Mouse (Mus musculus): ENCODE measurements around the gene Nectin1.

Gene Nectin1

DNA sequence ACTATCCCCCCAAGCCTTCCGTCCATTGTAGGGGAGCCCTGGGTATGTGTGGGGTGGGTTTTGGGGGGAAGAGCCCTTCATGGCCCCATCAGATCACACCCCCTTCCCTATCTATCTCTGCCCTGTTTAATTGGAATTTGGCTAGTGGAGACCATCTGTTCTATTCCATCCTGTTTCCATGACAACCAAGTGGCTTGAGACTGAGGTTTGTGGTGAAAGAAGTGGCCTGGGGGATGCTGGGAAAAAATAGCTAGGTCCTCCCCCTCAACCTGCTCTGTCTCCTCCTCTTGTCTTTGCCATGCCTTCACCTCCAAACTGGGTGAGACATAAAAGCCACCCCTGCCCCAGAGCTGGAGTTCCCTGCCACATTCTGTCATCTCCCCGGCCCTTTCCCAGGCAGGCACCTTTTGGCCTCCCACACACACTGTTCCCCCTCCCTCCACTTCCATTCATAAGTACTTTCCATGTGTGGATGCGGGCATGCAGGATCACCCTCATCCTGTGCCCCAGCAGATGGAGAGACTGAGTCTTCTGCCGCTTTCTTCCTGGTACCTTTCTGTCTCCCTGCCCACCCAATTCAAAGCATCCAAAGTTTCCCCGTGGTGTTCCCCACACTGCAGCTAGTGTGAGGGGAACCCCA is 17.5 kb downstream of the Nectin1 start:
- DNase-seq (ENCODE audit: extremely low spot score, low spot score): no peak

DNA sequence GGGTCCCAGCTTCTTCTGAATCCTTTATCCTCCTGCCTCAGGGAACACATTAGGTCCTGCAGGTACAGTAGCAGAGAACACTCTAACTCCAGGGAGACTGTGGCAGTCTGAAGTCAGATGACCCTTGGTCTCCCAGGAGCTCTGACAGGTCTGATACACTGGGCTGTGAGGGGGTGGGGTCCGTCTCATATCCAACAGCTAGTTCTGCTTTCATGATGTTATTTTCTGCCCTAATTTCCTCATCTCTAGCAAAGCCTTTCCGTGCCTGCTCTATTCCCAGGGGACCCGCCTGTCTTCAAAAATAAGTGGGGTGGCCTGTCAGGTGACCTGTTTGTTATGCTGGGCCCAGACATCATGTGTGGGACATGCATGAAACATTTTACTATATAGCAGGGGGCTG is 18.2 kb downstream of the Nectin1 start:
- DNase-seq (ENCODE audit: extremely low spot score, low spot score): no peak

DNA sequence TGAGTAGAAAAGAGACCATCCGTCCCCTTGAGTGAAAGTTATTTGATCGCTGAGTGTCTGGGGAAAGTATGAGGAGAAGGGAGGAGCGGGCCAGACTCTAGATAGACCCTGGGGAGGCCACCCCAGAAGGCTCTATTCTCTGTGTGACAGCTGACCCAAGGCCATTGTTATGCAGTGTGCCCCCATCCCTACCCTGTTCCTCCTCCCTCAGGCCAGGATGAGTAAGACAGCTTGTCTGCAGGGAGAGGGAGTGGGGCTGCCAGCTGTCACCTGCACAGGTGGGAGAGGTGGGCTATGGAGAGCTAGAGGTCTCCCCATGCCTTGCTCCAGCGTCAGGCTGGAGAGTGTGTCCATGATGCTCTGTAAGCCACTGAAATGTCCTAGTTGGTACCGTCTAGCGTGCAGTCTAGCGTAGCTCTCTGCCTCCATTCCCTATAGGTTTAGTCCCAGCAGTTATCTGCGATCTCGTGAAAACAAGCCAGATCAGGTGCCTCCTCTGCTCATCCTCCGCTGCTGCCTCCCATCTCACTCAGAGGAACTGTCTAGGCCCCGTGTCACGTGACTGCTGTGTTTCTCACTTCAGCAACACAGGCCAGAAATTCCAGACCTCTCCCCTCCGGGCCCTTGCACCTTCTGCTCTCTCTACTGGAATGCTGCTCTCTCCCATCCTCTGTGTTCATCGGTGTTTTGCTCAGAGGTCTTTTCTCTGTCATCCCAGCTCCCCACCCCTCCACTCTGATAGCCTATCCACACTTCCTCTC is 21.8 kb downstream of the Nectin1 start:
- no peak for DNase-seq (ENCODE audit: extremely low spot score, low spot score)

DNA sequence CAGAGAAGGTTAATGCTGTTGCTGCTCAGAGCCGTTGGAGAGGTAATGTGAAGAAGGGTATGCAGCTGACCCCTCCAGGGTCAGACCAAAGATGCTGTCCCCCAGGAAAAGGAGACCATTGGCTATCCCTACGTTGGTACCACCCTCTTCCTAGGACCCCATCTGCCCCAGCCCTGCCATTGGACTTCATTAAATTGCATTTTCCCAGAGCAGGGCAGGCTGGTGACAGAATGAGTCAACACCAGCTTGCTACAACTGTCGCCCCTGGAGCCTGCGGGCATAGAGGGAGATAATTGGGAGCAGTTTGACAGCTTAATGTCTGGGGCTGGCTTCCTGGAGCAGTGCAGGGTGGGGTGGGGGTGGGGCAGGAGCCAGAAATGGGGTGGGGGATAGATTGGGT is 25.0 kb downstream of the Nectin1 start:
- DNase-seq (ENCODE audit: extremely low spot score, low spot score): no peak

DNA sequence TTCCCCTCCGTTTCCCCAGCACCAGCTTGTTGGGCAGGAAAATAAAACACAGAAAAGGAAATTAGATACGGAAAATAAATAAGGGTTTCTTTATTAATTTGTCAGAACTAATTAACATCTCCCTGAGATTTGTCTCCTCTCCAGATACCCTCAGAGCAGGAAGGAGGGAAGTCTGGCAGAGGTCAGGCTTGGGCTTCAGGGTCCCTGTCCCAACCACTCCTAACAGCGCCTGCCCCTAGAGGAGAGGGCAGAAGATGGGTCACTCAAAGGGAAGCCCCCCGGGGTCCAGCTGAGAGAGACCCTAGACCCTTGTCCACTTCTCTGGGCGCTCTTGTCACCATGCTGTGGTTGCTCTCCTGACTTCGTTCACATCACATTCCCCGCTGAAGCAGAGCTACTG is 25.4 kb downstream of the Nectin1 start:
- no peak for DNase-seq (ENCODE audit: extremely low spot score, low spot score)

DNA sequence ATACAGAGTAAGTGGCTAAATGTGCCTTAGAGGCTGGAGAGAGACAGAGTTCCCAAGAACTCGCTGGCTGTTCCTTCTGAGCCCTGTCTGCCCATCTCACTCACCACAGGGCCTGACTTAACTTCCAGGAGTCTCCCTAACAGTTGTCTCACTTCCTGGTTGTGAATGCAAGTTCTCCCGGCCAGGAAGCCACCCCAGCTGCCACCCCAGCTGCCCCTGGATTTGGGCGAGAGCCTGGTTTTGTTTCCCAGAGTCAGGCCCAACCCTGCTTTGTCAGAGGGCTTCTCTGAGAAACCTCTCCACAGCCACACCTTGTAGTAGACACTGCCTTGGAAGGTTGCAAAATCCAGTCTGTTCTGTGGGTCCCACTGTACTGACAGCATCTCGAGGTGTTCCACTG is 26.2 kb downstream of the Nectin1 start:
- DNase-seq (ENCODE audit: extremely low spot score, low spot score): no peak

DNA sequence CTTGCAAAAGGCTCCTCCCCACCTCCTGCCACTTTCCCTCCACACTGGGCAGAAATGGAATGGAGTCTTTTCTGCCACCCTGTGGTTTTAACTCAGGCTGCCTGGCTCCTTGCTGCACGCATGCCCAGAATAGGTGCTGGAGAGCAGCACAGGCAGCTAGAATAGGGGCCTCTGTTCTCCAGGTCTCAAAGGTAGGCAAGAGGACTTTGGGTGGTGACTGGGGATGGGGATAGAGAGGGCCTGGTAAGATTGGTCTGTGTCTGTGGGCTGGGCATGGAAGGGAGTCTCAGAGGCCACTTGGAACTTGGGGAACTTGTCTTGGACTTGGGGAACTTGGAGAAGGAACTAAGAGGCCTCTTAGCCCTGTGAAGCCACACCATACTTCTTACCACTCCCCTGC is 27.3 kb downstream of the Nectin1 start:
- DNase-seq (ENCODE audit: extremely low spot score, low spot score): no peak

GRCm38 (mm10) chr9:43772460-43772859 is 28.7 kb downstream of the Nectin1 start:
- no peak for DNase-seq (ENCODE audit: extremely low spot score, low spot score)

DNA sequence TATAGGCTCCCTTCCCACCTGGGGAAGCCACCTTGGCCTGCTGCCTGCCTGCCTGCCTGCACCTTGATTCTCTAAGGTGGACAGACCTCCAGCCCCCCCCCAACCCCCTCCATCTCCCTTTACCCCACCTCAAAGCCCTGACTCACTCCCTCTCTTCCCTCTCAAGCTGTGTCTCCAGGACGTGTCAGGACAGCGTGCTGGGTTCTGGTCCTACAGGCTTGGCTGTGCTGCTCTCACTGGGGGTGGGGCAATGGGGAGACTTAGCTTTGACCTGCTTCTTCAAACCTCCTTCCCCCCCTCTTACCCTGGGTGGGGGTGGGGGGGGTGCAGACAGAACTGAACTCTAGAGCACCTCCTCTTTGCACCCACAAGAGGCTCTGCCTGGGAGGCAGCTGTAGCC is 29.7 kb downstream of the Nectin1 start:
- no peak for DNase-seq (ENCODE audit: extremely low spot score, low spot score)

GRCm38 (mm10) chr9:43774427-43774826 is 30.6 kb downstream of the Nectin1 start:
- DNase-seq (ENCODE audit: extremely low spot score, low spot score): no peak

DNA sequence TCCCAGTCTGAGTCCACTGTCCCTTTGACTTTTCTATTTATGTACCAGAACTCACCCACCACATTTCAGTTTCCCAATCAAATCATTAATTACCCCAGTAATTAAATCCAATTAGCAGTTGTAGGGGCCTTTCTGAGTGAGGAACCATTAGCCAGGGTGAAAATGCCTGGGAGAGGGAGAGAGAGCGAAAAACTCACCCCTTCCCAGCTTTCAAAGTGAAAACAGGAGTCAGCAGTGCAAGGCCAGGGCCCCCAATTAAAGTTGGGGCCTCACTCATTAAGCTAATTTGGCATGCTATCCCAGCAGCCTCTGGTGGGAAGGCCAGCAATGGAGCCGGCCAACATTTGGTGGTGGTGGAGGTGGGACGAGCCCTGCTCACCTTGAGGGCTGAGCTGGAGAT is 32.4 kb downstream of the Nectin1 start:
- DNase-seq (ENCODE audit: extremely low spot score, low spot score): no peak

DNA sequence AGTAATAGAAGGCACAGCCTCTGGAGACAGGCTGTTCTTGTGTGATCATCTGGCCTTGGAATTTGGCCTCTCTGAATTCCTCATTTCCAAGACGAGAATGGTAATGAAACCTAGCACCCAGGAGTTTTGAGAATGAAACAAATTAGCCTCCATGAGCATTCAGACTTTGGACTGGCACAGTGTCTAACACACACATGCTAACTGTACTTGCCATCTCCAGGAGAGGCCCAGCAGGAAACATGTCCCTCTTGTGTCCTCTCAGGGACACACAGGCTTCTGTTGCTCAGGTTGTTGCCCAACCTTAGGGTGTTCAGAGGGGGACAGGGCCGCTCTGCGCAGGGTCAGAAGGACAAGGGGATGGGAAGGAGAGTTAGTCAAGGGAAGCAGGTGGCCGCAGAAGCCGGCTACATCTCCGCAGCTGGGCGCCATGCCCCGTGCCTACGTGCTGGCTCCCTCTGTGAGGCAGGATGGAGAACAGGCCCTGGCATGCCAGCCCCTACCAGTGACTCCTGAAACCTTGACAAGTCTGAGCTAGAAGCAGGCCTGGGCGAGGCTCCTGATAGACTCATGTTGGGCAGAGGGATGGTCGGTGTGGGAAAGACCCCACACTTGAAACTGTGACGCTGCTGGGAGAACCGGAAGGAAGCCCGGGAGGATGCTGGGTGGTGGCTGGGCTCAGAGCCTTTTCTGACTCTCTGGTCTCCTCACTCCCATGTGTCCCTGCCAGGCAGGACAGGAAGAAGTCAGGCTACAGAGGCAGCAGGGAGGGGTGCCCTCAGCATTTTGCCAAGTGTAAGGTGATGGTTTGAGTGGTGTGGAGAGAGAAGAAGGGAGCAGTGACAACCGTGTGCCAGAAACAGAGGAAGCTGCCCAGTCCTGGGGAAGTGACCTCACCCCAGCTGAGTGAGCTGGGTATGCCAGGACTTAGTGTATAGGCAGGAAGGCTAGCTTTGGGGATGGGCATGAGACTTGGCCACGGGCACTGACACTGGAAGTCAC is 33.9 kb downstream of the Nectin1 start:
- no peak for DNase-seq (ENCODE audit: extremely low spot score, low spot score)

DNA sequence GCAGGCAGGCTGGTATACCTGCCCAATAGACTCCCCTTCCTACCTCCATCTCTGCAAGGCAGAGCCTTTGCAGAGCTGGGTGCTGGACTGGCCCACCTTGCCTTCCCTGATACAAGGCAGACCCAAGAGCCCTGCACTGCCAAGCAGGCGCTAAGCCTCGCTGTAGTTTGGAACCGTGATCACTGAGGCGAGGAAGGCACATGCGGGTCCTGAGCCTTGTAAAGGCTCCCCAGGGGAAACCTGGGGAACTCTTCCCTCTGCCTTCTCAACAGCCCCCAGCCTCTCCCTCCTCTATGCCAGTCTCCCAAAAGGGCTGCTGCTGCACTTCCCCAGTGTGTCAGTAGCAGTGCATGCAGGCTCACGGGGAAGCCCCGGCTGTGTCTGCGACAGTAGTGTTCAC is 37.1 kb downstream of the Nectin1 start:
- DNase-seq (ENCODE audit: extremely low spot score, low spot score): no peak

DNA sequence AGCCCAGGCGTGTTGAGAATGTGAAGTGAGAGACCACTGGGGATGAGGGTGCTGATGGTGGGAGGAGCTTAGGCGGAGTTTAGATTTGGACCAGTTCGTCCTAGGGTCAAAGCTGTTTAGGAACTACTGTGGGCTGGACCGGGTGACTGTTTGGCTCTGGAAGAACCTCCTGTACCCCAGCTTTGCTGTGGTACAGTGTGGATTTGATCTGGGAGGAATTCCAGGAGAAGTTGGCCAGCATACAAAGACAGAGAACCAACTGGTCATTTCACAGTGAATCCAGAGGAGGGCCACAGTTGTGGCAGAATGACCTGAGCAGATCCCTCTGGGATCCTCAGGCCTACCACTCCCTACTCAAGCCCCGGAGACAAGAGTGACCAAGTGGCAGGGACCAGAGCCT is 38.6 kb downstream of the Nectin1 start:
- DNase-seq (ENCODE audit: extremely low spot score, low spot score): no peak

GRCm38 (mm10) chr9:43783959-43784358 is 40.2 kb downstream of the Nectin1 start:
- no peak for DNase-seq (ENCODE audit: extremely low spot score, low spot score)

DNA sequence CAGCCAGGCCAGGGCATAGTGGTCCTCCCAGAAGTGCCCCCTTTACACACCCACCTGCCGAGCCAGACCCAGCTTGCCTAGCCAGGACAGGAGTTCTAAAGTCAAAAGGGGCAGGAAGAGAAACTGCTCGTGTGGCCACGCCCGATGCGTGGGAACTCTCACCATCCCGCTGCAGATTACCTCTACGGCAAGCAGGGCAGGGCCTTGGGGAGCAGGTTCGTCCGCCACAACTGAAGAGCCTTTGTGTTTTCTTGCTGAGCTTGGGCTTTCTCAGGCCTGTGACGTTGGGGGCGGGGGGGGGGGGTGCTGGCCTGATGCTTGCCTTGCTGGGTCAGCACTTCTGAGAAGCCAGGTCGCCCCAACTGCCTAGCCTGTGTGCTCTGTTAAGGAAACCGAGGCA is 41.1 kb downstream of the Nectin1 start:
- no peak for DNase-seq (ENCODE audit: extremely low spot score, low spot score)

DNA sequence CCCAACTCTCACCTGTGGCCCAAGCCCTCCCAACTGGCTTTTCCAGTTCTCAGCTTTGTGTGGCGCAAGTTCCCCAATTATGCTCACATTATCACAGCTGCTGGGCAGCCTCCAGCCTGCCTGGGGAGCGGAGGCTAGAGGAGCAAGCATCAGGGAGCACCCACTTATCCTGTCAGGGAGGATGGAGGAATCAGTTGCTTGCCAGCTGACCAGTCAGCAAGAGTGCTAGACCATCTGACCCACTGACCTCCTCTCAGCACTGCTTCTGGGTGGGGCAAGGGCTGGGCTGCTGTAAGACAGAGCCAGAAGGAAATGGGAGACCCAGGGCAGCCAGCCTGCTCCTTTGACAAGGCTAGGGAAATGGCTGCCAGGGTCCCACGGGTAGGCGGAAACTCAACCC is 43.8 kb downstream of the Nectin1 start:
- no peak for DNase-seq (ENCODE audit: extremely low spot score, low spot score)

GRCm38 (mm10) chr9:43792681-43793080 is 48.9 kb downstream of the Nectin1 start:
- DNase-seq (ENCODE audit: extremely low spot score, low spot score): no peak

GRCm38 (mm10) chr9:43793411-43793810 is 49.6 kb downstream of the Nectin1 start:
- DNase-seq (ENCODE audit: extremely low spot score, low spot score): no peak

- no peak for DNase-seq (ENCODE audit: extremely low spot score, low spot score)
Measured at GRCm38 (mm10) chr9:43796031-43796430, 52.2 kb downstream of the Nectin1 start.

DNA sequence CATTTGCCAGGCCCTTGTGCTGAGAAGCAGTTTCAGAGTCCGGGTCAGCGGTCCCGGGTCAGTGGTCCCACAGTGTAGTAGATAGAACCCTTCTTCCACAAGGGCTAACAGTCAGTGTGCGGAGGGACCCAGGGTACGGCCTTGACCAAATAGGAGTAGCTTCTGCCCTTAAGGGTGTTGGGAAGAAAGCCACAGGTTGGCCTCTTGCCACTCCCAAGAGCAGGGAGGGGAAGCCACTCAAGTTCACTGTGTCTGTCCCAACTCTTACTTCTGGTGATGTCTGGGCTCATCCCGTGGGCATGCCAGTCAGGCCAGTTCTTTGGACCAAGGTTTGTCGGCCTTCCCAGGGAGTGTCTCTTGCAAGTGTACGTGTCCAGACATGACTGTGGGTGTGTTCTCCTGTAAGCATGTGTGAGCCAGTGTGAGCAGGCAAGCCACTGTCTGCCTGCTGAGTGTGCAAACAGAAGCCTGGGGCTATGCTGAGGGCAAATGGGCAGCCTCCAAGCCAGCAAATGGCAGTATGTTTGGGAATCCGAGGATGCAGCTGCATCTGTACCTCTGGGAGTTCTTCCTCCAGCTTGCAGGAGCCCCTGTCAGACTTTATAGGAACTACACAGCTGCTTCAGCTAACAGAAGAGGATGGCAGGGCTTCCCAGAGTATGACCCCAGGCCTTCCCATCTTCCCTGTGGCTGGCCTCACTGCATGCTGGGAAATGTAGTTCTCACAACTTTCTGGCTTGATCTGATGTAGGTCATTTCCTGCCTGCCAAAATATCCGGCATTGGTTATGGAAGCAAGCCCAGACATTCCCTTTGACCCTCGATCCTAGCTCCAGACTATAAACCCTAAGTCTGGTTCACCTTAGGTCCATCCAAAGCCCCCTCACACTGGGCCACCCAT is 53.3 kb downstream of the Nectin1 start:
- DNase-seq (ENCODE audit: extremely low spot score, low spot score): no peak

Measured in neural tube, embryonic 10.5 days (tissue).